Mouse (Mus musculus) CD4-positive naive resting alpha-beta T cell, adult 57 days (primary cell): Measurements from ENCODE around the gene Vmn2r117. TPM values are rescaled to one million over a fixed set of nuclear protein-coding genes. Genes with fewer than 3 reads are reported as not detected.

Source experiments
- total RNA-seq: library from RNA; stranded (reverse); gene quantifications from one replicate; pipeline ENCODE4 v1.2.4, GENCODE M21; 2023

The Vmn2r117 gene
- total RNA-seq, result not detected

DNA sequence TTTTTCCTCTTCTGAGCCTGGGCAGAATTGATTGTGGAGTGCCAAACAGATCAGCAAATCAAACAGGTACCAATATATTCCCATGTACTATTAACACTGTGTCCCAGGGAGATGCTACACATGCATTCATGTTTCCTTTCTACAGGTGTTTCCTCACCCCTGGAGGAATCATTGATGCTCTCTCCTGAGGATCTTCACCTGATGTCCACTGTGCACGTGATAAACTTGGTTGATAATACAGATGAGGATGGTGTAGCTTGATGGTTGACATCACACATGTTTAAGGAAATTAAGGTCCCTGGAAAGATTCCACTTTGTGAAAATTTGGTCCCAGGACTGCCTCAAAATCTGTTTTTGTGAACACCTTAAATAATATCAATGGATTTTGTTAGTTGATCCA lies at the start of gene Vmn2r117:
TSS of gene Vmn2r117 (minus strand) at position 101 of the 400 bp plus-strand sequence.

Other genes starting within 250 kb of the Vmn2r117 start
- gene Vmn2r114, start 167.2 kb downstream of the Vmn2r117 start, total RNA-seq, result not detected
- not detected for gene Vmn2r115, start 136.0 kb downstream of the Vmn2r117 start, total RNA-seq
- gene Vmn2r116, start 95.1 kb downstream of the Vmn2r117 start, total RNA-seq, result not detected
- 8.7 TPM for gene Zfp213, start 84.5 kb upstream of the Vmn2r117 start, total RNA-seq
- gene Zfp13, start 119.8 kb upstream of the Vmn2r117 start, total RNA-seq, result not detected
- gene Zscan10, start 121.2 kb upstream of the Vmn2r117 start, total RNA-seq, result 0.86 TPM
- 0.41 TPM for gene Mmp25, start 165.6 kb upstream of the Vmn2r117 start, total RNA-seq
- gene Bicdl2, start 180.8 kb upstream of the Vmn2r117 start, total RNA-seq, result not detected
- 39.5 TPM for gene Hcfc1r1, start 193.9 kb upstream of the Vmn2r117 start, total RNA-seq
- gene Thoc6, start 194.2 kb upstream of the Vmn2r117 start, total RNA-seq, result 22.4 TPM
- 61.0 TPM for gene Tnfrsf12a, start 197.8 kb upstream of the Vmn2r117 start, total RNA-seq
- not detected for gene Cldn6, start 199.6 kb upstream of the Vmn2r117 start, total RNA-seq
- gene Cldn9, start 204.3 kb upstream of the Vmn2r117 start, total RNA-seq, result not detected
- not detected for gene 1520401A03Rik, start 243.1 kb upstream of the Vmn2r117 start, total RNA-seq
- 36.2 TPM for gene Pkmyt1, start 246.6 kb upstream of the Vmn2r117 start, total RNA-seq